Mouse (Mus musculus): ENCODE data around the gene Nek11.

- TF ChIP-seq POLR2A (IDR thresholded peaks at IDR 0.05; ENCODE audit: borderline replicate concordance, extremely low read depth, insufficient read depth, insufficient read length, poor library complexity, severe bottlenecking) (no peak), CTCF (IDR thresholded peaks at IDR 0.05; ENCODE audit: borderline replicate concordance, extremely low read depth, insufficient read depth, insufficient read length) (no peak)
Observed at GRCm38 (mm10) chr9:105387403-105387802, 7.9 kb downstream of the Nek11 start.

All from brain, embryonic 14.5 days (tissue).